Mouse (Mus musculus) A20 (cell line): ENCODE measurements around the gene Lgr4.

Source experiments
- DNase-seq: peaks from one replicate; pipeline ENCODE4 v3.0.0-alpha.2; 2011; ENCODE audit warnings: low read depth, low spot score

Gene Lgr4

GRCm38 (mm10) chr2:109921298-109922035, 4.0 kb downstream of the Lgr4 start:
- no peak for DNase-seq

DNA sequence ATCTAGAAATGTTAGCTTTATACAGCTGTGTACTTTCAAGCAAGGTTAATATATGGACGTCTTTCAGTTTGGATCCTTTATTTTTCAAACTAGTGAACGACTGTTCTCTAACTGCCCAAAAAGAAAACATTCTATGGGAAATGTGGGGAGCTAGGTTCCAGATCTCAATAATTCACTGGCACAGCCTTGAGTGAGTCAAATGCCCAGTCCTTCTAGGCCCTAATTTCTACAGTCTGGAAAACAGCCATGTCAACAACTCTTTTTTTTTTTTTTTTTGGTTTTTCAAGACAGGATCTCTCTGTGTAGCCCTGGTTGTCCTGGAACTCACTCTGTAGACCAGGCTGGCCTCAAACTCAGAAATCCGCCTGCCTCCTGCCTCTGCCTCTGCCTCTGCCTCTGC, 4.9 kb downstream of the Lgr4 start:
- DNase-seq: no peak

DNA sequence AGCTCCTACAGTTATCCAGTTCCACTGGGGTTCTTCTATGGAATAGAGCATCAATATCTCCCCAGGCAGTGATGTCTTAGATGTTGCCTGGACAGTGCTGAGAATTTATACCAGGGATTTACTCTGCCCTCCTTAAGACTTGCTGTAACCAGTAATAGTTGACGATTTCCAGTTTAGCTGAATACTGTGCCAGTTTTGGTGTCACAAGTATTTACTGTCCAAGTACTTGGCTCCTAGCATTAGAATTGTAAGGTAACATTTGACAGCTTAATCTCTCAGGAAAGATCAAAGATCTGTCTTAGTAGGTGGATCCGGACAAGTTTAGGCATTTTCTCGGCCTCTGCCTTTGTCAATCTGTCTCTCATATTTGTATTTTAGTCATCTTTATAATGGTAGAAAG, 5.6 kb downstream of the Lgr4 start:
- DNase-seq: no peak

DNA sequence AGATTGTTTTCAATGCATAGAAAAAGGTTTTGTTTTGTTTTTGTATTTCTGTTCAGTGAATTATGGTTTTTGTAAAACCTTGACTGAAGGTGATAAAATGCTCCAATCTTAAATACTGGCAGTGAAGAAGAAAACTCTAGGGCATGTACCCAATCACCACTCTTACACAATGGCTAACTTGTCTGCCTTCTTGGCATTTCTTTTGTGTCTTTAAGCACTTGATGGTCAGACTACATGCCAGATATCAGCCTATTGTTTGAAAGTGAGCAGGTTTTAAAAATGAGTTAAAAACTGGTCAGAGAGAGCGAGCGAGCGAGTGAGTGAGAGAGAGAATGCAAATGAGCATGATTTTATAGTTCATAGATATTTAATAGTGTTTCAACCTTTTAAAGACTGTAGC, 6.5 kb downstream of the Lgr4 start:
- no peak for DNase-seq

DNA sequence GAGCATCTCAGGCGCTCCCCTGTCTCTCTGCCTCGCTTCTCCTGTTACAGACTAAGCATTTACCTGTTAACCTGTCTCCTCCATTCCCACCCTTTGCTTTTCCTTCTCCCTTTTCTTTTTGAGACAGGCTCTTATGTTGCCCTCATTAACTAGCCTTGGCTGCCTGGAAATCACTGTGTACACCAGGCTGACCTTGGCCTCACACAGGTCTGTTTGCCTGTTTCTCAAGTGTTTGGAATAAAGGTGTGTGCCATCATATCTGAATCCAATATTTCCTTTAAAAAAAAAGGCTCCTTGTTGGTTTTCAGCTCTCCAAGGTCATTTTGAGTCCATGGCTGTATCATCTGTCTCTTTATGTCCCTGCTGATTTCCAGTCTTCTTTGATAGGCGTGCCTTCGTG, 9.5 kb downstream of the Lgr4 start:
- DNase-seq: no peak

- no peak for DNase-seq
Measured at GRCm38 (mm10) chr2:109927446-109927845, 10.0 kb downstream of the Lgr4 start.

DNA sequence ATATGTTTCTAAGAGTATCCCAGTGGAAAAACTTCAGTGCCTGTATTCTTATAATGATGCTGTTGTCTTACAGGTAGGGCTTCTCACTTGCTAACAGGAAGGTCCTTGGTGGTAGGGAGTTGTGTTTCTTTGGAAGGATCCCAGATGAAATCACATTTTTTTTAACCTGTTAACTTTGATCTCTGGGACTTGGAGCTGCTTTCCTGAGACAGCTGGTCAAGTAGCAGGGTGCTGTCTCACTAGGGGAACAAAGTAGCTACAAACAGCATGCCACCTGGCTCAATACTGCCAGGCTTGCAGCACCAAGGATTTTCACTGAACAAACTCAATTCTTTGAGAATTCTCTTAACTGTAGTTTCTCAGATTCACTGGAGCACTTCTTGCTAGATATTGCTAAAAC, 10.4 kb downstream of the Lgr4 start:
- DNase-seq: no peak

DNA sequence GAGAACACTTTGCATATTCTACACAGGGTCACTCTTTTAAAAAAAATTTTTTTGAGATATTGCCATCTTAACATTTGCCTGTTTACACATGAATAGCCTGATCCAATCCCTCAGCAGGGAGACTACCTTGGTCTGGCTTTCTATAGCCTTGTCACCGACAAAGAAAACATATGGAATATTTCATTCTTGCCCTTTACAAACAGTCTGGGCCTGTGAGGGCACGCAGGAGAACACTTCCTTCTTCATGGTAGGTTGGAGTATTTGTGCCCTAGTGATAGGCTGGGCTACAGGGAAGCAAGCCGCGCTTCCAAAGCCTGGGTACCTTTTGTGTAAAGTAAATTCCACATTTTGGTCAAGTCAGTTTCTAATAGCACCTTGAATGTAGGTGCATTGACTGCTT, 11.3 kb downstream of the Lgr4 start:
- DNase-seq: no peak

GRCm38 (mm10) chr2:109929256-109929655, 11.8 kb downstream of the Lgr4 start:
- DNase-seq: no peak

DNA sequence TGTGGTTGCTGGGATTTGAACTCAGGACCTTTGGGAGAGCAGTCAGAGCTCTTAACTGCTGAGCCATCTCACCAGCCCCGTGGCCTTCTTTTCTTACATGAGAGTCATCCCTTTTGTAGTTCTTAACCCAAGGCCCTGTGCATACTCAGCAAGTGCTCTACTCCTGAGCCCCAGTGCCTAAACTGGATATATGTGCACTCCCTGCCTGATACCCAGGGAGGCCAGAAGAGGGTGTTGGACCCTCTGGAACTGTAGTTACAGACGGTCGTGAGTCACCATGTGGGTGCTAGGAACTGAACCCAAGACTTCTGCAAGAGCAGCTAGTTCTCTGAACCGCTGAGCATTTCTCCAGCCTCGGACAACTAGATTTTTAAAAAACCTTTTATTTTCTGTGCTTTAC, 12.9 kb downstream of the Lgr4 start:
- no peak for DNase-seq

DNA sequence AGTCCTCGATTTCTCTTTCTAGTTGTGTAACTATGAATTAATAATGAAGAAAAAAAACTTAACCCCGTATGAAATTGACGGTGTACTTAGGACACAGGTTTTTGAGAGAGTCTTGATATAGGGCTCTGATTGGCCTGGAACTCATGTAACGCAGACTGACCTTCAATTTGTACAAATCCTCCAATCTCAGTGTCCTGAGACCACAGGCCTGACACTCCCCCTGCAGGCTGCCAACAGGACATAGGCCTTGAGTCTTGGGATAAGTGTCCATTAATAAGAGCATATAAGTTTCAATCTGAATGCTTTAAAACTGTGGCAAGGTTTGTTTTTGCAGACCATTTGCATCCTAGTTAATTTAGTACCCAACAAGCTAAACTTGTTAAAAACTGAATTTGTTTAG, 13.3 kb downstream of the Lgr4 start:
- no peak for DNase-seq

GRCm38 (mm10) chr2:109931978-109932780, 14.7 kb downstream of the Lgr4 start:
- DNase-seq: no peak

DNA sequence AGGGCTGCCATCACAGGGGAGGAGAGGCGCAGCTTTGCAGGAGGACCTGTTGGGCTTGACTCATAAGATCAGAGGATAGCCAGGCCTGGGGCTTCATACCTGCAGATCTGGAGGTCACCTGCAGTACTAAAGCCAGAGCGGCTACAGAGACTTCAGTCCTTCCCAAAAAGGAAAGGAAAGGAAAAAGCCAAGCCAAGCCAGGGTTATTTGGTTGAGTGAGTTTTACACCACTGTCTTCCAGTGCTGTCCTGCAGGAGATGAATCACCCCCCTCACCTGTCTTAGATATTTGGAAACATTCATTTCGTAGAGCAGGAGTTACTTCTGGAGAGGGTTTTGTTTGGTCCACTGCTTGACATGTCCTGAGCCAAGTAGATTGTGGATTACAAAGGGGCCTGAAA, 15.7 kb downstream of the Lgr4 start:
- no peak for DNase-seq

DNA sequence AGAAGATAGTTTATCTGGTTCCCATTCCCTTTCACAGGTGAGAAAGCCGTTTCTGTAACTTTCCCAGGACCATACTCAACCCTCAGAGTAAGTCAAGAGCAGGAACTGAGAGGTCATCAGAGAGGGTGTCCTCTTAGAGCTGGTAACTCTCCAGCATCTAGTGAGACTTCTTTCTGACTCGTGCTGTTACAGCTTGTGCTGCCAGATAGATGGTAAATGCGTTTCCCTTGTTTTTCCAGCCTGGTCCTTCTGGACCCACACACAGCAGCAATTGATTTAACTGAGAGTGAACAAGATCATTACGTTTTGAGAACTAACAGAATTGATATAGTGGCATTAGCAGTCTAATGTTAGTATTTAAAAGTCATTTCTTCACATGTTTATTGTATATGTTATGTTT, 16.6 kb downstream of the Lgr4 start:
- DNase-seq: no peak

GRCm38 (mm10) chr2:109935194-109935593, 17.7 kb downstream of the Lgr4 start:
- DNase-seq: no peak

- DNase-seq: no peak
Measured at GRCm38 (mm10) chr2:109935754-109936409, 18.4 kb downstream of the Lgr4 start.

- no peak for DNase-seq
Measured at GRCm38 (mm10) chr2:109936410-109936755, 18.9 kb downstream of the Lgr4 start.

DNA sequence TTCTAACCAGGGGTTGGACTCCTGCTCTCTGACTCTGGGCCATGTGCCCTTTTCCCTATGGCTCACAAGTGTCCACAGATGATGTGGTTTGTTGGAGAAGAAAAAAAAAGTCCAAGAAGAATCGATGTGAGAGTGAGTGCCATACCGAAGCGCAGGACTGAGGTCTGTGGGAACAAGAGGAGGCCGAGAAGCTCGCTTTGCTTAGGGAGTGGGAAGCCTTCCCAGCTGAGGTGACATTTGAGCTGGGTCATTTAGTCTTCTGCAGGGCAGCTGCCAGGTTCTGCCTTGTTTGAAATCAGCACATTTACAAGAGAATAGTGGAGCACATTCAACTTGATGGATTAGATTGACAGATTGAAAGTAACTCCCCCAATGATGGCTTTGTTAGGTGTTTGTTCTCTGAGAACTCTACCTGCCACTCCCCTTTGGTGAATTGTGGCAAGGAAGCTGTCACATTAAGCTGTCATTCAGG, 24.6 kb downstream of the Lgr4 start:
- no peak for DNase-seq

GRCm38 (mm10) chr2:109942810-109943570, 25.5 kb downstream of the Lgr4 start:
- no peak for DNase-seq

DNA sequence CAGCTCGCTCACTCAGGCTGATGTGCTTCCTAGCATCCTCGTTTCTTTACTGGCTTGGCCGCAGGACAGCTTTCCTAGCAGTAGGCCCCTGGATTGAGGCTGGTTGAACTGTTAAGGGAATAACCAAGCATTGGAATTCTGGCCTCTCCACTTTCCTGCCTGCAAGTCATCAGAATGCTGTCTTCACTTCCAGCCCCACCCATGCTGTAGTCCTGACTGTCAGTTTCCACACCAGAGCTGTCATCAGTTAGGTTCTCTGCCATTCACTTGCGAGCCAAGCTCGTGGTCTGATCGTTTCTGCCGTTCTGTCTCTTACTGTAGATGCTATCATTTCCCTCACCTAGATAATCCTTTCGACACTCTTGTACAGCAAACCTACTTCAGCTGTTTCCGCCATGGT, 27.5 kb downstream of the Lgr4 start:
- no peak for DNase-seq

DNA sequence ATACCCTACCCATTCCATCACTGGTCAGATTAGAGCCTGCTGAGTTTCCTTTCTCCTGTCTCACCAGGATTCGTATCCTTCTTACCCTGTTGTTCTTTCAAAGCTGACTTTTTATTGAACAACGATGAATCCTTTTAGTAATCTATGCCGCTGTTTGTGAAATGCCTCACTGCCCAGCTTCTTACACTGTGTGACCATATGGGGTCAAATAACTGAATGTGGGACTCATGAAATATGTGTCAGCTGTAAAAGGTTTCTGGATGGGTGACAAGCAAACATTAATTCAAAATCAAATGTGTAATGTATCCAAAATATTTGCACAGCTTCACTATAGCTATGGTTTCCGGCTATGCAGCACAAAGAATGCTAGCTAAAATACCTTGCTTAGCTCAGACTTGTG, 28.1 kb downstream of the Lgr4 start:
- DNase-seq: no peak

- DNase-seq: no peak
Measured at GRCm38 (mm10) chr2:109946426-109946825, 29.0 kb downstream of the Lgr4 start.
